Mouse (Mus musculus): ENCODE measurements around the gene Hmgcs1. TPM values are rescaled to one million over a fixed set of nuclear protein-coding genes. Genes with fewer than 3 reads are reported as not detected.

Gene Hmgcs1
- polyA plus RNA-seq, 1 experiment = 14.8 TPM

DNA sequence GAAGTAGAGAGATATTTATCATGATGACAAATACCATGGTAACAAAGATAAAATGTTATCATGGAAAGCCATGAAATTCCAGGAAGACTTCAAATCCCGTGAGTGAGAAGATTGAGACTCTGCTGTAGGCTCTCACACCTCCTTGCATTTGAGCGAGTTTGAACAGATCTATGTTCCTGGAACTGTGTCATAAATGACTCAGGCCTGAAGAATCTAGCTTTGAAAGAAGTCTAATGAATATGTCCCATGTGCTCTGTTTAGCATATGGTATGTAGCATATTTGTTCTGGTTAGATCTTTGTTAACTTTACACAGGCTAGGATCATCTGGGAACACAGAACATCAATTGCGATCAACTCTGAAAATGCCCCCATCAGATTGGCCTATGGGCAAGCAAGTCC, 32.3 kb downstream of the Hmgcs1 start:
- H3K27ac ChIP-seq (ENCODE audit: control insufficient read depth, insufficient read depth, low read depth, low read length, poor library complexity) = no peak overlapping the region
- WGBS = 81% methylated on average over 3 of the region's 3 CpGs
- no peak overlapping the region for H3K4me3 ChIP-seq (replicated peaks; ENCODE audit: control insufficient read depth, low read depth, low read length)
- TF ChIP-seq POLR2A (IDR thresholded peaks at IDR 0.05; ENCODE audit: borderline replicate concordance, control insufficient read depth, low read depth, low read length) = no peak
- no peak for TF ChIP-seq CTCF (IDR thresholded peaks at IDR 0.05; ENCODE audit: control insufficient read depth, insufficient read depth, low read length)
- no peaks in the 10 kb centered on the region for H3K4me1 ChIP-seq (ENCODE audit: control insufficient read depth, insufficient read depth, low read length)

DNA sequence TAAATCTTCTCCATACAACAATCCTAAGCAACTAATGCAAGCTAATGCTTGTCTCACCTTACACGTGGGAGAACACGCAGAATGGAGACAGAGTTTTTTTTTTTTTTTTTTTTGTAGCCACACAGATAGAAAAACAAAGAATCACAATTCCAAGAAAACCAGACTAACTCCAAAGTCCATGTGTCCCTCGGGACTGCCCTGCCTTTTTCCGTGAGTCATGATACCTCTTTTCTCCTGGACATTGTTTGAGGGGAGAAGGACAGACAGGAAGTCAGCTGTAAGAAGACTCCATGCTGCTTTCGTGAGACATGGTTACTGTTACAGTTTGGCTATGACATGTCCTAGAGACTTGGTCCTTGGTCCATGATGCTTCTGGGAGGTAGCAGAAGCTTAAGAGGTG, 33.2 kb downstream of the Hmgcs1 start:
- TF ChIP-seq POLR2A (IDR thresholded peaks at IDR 0.05; ENCODE audit: borderline replicate concordance, control insufficient read depth, low read depth, low read length) = no peak
- no peak for TF ChIP-seq CTCF (IDR thresholded peaks at IDR 0.05; ENCODE audit: control insufficient read depth, insufficient read depth, low read length)
- Histone ChIP-seq H3K27ac (ENCODE audit: control insufficient read depth, insufficient read depth, low read depth, low read length, poor library complexity) (no peak overlapping the region), H3K4me3 (replicated peaks; ENCODE audit: control insufficient read depth, low read depth, low read length) (no peak overlapping the region), H3K4me1 (ENCODE audit: control insufficient read depth, insufficient read depth, low read length) (no peaks in the 10 kb centered on the region)
- 77% methylated on average over 5 of the region's 5 CpGs for WGBS

DNA sequence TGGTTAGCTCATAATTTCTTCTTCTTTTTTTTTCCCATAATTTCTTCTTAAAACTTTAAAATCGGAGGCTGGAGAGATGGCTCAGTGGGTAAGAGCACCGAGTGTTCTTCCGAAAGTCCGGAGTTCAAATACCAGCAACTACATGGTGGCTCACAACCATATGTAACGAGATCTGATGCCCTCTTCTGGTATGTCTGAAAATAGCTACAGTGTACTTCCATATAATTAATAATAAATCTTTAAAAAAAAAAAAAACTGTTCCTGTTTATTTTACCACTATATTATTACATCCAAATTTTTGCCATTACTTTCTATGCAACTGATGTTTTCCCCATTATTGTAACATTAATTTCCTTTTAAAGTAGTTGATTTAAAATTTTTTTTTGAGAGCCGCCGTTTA, 34.4 kb downstream of the Hmgcs1 start:
- WGBS = 66% methylated on average over 7 of the region's 7 CpGs
- TF ChIP-seq POLR2A (IDR thresholded peaks at IDR 0.05; ENCODE audit: borderline replicate concordance, control insufficient read depth, low read depth, low read length) (no peak), CTCF (IDR thresholded peaks at IDR 0.05; ENCODE audit: control insufficient read depth, insufficient read depth, low read length) (no peak)
- Histone ChIP-seq H3K4me1 (ENCODE audit: control insufficient read depth, insufficient read depth, low read length) (no peaks in the 10 kb centered on the region), H3K4me3 (replicated peaks; ENCODE audit: control insufficient read depth, low read depth, low read length) (no peak overlapping the region), H3K27ac (ENCODE audit: control insufficient read depth, insufficient read depth, low read depth, low read length, poor library complexity) (no peak overlapping the region)

DNA sequence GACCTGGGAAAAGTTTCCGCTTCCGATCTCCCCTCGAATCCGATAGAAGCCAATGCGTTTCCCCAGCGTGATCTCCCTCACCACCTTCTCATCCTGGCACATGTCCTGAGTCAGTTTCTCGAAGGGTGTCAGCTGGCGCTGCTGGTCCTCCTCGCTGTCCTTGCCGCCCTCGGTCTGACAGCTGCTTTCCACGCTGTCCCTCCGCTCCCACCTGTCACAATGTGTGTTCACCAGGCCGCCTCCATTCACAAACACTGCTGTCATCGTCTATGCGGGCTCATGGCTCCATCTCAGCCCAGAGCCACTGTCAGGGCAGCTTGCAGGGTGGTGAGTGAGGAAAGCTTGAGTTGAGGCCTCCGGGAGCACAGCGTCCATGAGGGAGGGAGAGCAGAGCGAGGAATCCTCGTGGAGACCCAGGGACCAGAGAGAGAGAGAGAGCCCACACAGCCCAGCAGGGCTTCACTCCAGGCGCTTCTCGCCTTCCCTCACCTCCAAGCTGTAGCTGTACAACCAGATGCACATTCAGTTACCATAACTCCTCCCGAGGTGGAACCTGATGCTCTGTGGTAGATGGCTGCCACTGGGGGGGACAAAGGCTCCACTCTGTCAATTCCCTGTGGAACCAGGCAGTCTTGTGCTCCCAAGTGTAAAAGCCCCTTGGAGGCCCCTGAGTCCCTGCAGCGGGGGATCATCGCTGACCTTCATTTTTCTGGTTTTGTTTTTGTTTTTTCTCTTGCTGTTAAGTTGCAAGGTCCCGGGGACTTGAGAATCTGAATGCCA, 37.6 kb downstream of the Hmgcs1 start:
- H3K4me3 ChIP-seq (replicated peaks; ENCODE audit: control insufficient read depth, low read depth, low read length) = no peak overlapping the region
- H3K4me1 ChIP-seq (ENCODE audit: control insufficient read depth, insufficient read depth, low read length) = no peaks in the 10 kb centered on the region
- 89% methylated on average over 26 of the region's 26 CpGs for WGBS
- H3K27ac ChIP-seq (ENCODE audit: control insufficient read depth, insufficient read depth, low read depth, low read length, poor library complexity) = no peak overlapping the region
- TF ChIP-seq CTCF (IDR thresholded peaks at IDR 0.05; ENCODE audit: control insufficient read depth, insufficient read depth, low read length) (no peak), POLR2A (IDR thresholded peaks at IDR 0.05; ENCODE audit: borderline replicate concordance, control insufficient read depth, low read depth, low read length) (no peak)

DNA sequence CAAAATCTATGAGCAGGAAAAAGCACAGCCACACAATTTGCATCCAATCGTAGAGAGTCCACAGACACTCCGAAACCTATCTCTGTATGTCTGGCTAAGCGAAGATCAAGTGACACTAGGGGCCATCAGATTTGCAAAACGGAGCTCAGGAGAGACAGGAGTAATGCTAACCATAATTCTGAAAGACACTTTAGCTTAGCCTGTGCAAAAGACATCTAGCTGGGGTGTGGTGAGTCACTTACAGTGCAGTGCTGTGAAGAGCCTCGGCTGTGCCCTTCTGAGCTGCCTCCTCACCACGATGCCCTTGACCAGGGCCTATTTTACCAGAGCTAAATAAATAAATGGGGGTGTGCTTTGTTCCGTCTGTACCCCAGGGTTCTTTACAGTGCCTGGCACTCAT, 39.2 kb downstream of the Hmgcs1 start:
- no peak overlapping the region for H3K4me3 ChIP-seq (replicated peaks; ENCODE audit: control insufficient read depth, low read depth, low read length)
- H3K4me1 ChIP-seq (ENCODE audit: control insufficient read depth, insufficient read depth, low read length) = no peaks in the 10 kb centered on the region
- TF ChIP-seq CTCF (IDR thresholded peaks at IDR 0.05; ENCODE audit: control insufficient read depth, insufficient read depth, low read length) (no peak), POLR2A (IDR thresholded peaks at IDR 0.05; ENCODE audit: borderline replicate concordance, control insufficient read depth, low read depth, low read length) (no peak)
- WGBS = 82% methylated on average over 7 of the region's 7 CpGs
- H3K27ac ChIP-seq (ENCODE audit: control insufficient read depth, insufficient read depth, low read depth, low read length, poor library complexity) = no peak overlapping the region

DNA sequence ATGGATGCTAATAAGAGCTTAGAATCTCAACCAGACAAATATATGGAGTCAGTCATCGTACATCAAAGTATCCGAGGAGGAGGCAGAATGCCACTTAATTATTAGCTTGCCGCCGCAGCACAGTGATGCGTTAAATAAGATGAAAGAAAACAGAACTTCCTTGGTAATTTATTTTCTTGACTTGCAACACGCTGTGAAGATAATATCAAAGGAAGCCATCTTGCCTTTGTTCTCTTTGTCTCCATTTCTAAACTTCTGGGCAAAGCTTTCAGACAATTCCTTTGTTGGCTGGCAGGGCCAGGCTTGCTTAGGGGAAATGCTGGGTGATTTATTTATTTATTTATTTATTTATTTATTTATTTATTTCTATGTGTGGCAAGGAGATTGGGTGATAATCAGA, 41.3 kb downstream of the Hmgcs1 start:
- 82% methylated on average over 6 of the region's 6 CpGs for WGBS
- H3K4me1 ChIP-seq (ENCODE audit: control insufficient read depth, insufficient read depth, low read length) = no peaks in the 10 kb centered on the region
- no peak overlapping the region for H3K4me3 ChIP-seq (replicated peaks; ENCODE audit: control insufficient read depth, low read depth, low read length)
- no peak overlapping the region for H3K27ac ChIP-seq (ENCODE audit: control insufficient read depth, insufficient read depth, low read depth, low read length, poor library complexity)
- TF ChIP-seq CTCF (IDR thresholded peaks at IDR 0.05; ENCODE audit: control insufficient read depth, insufficient read depth, low read length) (no peak), POLR2A (IDR thresholded peaks at IDR 0.05; ENCODE audit: borderline replicate concordance, control insufficient read depth, low read depth, low read length) (no peak)

DNA sequence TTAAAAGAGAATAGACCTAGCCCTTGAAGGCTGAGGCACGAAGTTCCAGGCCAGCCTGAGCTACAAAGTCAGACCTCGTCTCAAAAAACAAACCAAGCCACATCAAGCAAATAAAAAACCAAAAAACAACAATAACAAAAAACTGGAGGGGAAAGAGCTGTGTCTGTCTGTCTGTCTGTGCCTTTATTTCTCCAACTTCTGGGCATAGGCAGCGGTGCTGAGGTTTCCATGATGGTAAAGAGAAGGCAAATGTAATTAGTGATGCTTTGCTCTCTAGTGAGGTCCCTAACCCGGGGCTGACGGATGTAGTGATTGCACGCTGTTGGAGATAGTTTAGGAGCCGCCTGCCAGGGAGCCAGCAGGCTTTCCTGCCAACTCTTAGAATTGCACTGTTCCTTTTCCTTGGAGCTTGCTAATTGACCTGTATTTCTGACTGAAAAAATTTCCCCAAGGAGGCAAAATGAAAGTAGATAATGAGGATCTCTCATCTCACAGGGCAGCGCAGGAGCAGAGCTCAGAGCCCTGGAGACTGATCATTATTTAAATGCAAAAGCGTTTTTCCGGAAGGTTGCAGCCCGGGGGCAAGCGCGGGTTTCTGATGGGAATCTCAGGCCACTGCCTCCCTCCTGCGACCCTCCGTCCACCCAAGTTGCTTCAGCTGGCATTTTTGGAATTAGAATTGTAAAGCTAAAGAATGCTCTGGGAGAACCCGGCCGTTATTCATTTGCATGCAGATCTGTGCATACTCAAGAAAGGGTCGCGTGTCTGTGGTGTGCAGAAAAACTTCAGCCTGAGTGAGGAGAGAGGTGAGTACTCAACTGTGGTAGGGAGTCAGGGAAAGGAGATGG, 51.4 kb downstream of the Hmgcs1 start:
- 50% methylated on average over 19 of the region's 19 CpGs for WGBS
- no peak for TF ChIP-seq CTCF (IDR thresholded peaks at IDR 0.05; ENCODE audit: control insufficient read depth, insufficient read depth, low read length)
- no peak for TF ChIP-seq POLR2A (IDR thresholded peaks at IDR 0.05; ENCODE audit: borderline replicate concordance, control insufficient read depth, low read depth, low read length)

DNA sequence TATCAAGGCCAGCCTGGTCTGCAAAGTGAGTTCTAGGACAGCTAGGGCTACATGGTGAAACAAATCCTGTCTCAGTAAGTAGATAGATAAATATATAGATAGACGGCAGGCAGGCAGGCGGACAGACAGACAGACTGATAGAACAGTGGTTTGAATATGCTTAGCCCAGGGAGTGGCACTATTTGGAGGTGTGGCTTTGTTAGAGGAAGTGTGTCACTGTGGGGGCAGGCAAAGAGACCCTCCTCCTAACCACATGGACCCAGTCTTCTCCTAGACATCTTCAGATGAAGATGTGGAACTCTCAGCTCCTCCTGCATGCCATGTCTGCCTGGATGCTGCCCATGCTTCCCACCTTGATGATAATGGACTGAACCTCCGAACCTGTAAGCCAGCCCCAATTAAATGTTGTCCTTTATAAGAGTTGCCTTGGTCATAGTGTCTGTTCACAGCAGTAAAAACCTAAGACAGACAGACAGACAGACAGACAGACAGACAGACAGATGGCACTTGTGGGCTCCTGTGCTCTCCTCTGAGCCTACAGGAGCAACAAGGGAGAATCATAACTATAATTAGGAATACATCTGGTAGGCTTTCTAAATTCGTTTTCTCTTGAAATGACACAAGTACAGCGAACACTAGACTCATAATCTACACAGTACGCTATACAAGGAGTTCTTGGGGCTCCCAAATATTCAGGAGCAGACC, 52.7 kb downstream of the Hmgcs1 start:
- TF ChIP-seq POLR2A (IDR thresholded peaks at IDR 0.05; ENCODE audit: borderline replicate concordance, control insufficient read depth, low read depth, low read length) (no peak), CTCF (IDR thresholded peaks at IDR 0.05; ENCODE audit: control insufficient read depth, insufficient read depth, low read length) (no peak)
- no peak overlapping the region for H3K27ac ChIP-seq (ENCODE audit: control insufficient read depth, insufficient read depth, low read depth, low read length, poor library complexity)
- no peaks in the 10 kb centered on the region; the same call in 1 of the 2 replicates for H3K4me1 ChIP-seq (ENCODE audit: control insufficient read depth, insufficient read depth, low read length)
- H3K4me3 ChIP-seq (replicated peaks; ENCODE audit: control insufficient read depth, low read depth, low read length) = no peak overlapping the region
- 57% methylated on average over 6 of the region's 6 CpGs for WGBS

More for the DNA sequence above, 51.4 kb downstream of the Hmgcs1 start:
- peaks cover 2% of the 10 kb centered on the region; the same call in 1 of the 2 replicates for H3K4me1 ChIP-seq (ENCODE audit: control insufficient read depth, insufficient read depth, low read length)
- no peak overlapping the region for H3K4me3 ChIP-seq (replicated peaks; ENCODE audit: control insufficient read depth, low read depth, low read length)
- no peak overlapping the region for H3K27ac ChIP-seq (ENCODE audit: control insufficient read depth, insufficient read depth, low read depth, low read length, poor library complexity)

All from bone marrow, adult 2 months (tissue).